Mouse (Mus musculus): ENCODE results near the gene Nme4.
"Not testable (repeated sequence)": the region's sequence is repeated elsewhere in the genome, so short reads cannot be mapped to it uniquely, and the experiment has no call there.

Gene Nme4

DNA sequence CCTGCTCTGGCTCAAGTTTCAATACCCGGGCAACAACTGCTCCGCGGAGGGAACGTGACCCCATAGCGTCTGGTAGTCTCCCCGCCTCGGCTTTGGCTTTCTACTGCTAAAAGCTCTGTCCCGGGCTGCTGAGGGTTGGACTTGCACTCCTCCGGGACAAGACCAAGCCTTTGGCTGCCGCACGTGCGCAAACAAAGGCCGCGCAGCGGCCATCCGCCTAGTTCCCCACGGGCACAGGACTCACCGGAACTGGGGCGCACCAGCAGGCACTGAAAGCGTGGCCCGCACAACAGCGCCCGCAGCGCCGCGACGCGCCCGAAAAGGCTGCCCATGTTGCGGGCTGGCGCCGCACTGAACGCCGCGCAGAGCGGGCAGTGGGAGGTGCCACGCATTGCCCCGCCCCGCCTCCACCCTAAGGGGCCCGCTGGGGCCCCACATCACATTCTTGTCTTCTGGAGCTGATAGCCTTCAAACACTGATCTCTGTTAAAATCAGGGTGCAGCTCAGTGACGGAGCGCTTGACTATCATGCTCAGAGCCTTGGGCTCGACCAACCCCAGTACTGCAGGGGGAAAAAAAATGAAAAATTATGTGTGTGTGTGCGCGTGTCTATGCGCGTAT, at the start of gene Nme4:
Gene Nme4, minus strand, starts transcription at position 482 of the 620 bp plus-strand sequence.
- DNase-seq (ENCODE audit: low spot score) = peak; percentile 50

DNA sequence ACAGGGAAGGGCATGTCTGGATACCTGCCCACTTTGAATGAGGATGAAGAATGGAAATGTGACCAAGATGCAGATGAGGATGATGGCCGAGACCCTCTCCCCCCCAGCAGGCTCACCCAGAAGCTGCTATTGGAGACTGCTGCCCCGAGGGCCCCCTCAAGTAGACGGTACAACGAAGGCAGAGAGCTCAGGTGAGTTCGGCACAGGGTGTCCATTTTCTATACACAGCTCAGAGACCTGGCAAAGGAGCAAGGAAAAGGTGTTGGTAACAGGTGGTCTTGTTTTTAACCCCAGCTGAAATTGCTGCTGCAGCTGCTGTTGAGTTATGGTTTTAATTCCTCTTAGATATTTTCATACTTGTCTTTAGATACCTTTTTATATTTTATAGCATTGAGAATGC, 48.0 kb upstream of the Nme4 start:
- no peak for DNase-seq (ENCODE audit: low spot score)

GRCm38 (mm10) chr17:26142796-26143195, 47.4 kb upstream of the Nme4 start:
- no peak for DNase-seq (ENCODE audit: low spot score)

GRCm38 (mm10) chr17:26138901-26139381, 43.5 kb upstream of the Nme4 start:
- DNase-seq (ENCODE audit: low spot score) = no peak

DNA sequence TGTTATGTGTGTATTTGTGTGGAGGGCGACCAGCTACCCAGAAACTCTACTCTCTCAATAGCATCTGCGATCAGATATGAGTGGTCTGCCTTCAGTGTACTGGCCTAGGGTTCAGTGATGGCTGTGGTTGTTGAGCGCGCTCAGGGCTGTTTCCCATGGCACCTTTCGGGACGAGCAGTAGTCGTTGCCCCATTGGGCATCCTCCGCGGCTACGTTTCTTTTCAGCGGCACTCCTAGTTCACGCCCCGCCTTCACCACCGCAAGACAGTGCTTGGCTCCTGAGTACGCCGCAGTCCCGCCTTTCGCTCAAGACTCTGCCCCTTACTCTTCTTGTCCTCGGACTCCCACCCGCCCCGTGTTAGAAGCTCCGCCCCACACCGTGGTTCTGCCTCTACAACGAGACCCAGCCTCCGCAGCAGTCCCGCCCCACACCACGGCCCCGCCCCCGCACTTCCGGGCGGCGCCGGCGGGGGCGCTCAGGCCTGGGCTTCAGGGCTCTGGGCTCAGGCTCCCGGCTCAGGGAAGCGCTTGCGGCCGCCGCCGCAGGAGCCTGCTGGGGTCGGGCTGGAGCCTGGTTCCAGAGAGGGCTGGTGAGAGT, 42.9 kb upstream of the Nme4 start, which contains the start of gene Axin1:
Gene Axin1, plus strand, starts transcription at position 450 of the 598 bp plus-strand sequence.
- peak; percentile 94 for DNase-seq (ENCODE audit: low spot score)

DNA sequence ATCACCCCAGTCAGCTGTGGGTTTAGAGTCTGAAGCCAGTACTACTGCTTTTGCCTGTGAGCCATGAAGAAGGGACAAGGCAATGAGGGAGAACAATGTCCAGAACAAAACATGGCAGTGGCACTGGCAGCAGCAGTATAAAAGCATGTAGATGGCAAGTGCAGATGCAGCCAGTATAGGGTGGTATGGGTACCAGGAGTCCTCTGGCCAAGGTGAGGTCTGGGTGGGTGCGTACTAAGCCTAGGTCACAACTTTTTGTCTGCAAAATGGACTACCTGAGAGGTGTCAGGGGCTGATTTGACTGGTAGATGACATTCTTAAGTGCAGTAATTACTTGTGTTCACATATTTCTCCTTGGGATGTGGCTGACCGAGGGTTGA, 42.3 kb upstream of the Nme4 start:
- no peak for DNase-seq (ENCODE audit: low spot score)

GRCm38 (mm10) chr17:26137106-26137750, 41.8 kb upstream of the Nme4 start:
- DNase-seq (ENCODE audit: low spot score) = no peak

DNA sequence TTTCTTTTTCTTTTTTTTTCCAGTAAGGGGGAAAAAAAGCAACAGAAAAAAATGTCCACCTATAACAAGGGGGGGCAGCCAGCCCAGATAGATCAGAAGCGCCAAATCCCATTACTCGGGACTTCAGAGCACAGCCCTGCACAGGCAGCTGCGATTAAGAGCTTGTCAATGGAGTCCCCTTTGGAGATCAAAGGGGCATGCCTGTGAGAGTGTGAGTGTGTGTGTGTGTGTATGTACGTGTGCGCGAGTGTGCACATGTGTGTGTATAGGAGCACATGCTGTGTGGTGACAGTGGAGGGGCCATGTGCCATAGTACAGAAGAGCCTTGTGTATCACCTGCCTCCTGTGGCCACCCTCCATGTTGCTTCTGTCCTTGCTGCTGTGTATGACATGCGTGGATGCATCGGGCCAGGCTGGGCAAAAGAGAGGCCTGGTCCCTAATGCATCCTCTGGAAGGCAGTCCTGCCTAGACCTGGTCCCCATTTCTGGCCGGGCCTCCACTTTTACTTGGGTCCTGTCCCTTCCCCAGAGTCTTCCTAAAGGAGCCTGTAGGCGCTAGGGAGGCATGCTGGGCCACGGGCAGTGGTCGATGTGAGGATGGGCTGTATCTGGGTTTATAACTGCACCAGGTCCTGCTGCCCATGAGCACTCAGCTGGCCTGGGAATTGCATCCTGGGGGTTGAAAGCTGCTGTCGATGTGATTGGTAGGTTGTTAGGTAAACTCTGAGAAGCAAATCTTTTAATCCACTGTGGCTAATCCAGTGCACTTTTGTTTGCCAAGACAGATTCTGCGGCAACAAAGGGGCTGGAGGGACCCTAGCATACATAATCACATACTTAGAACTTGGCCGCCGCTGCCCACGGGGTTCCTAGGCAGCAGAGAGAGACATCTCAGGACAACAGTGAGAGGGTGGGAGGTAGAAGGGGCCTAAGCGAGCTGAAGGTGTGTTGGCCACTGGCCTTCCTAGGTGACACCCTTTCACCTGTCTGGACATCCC, 36.8 kb upstream of the Nme4 start:
- DNase-seq (ENCODE audit: low spot score) = no peak

- DNase-seq (ENCODE audit: low spot score) = no peak
These were observed 35.8 kb upstream of the Nme4 start for GRCm38 (mm10) chr17:26131062-26131732.

DNA sequence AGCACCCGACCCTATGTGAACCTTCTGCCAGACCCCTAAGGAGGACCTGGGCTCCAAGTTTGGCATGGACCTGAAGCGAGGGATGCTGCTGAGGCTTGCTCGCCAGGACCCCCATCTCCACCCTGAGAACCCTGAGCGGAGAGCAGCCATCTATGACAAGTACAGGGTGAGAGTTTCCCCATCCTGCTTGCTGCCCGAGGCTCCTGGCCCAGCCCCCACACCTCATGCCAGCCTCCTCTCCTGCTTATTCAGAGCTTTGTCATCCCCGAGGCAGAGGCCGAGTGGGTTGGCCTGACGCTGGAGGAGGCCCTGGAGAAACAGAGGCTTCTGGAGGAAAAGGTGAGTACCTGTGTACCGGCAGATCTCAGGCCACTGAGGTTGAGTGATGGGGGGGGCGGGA, 29.8 kb upstream of the Nme4 start:
- DNase-seq (ENCODE audit: low spot score) = no peak

DNA sequence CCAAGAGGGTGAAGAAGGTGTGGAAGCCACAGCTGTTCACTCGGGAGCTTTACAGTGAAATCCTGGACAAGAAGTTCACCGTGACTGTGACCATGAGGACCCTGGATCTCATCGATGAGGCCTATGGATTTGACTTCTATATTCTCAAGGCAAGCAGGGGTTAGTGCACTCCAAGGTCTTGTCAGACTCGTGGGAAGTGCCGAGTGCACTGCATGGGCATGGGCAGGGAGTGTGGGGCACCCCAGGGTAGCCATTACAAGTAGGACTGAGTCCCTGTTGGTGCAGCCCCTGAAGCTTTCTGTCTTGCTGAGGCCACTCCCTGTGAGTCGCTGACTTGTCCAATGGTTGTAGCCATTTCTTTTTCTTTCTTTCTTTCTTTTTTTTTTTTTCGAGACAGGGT, 29.2 kb upstream of the Nme4 start:
- no peak for DNase-seq (ENCODE audit: low spot score)

- DNase-seq (ENCODE audit: low spot score) = peak; percentile 75
These were observed 27.9 kb upstream of the Nme4 start, which contains the start of gene Mrpl28 for GRCm38 (mm10) chr17:26123267-26123684. TSS of gene Mrpl28 (plus strand) at chr17:26123500.

DNA sequence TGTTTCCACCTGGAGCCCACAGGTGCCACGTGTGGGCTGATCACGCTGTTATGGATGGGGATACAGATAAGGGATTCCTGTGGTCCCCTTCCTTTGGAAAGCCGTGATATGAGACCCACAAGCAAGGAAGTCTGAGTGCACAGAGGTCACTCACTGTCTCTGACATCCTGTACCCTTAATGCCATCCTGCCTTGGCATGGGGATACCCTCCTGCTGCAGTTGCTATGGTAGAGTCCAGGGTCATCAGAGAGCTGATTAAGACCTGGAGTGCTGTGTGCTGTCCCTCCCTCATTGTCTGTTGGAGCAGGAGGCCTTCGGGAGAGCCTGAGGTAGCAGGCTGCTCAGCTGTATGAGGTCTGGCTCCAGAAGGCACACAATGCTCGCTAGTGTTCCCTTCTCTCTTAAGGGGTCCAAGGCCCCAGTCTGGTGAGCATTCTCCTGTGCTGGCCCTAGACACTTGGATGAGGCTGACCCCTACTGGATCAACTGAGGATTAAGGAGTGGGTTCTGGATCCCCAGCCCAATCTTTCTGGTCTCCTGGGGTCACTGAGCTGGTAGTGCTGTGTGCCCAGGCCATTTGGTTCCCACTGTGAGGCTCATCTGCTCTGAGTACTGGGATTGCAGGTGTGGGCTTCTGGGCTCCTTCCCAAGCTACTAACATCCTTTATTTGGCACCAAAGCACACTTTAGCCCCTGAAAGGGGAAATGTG, 27.2 kb upstream of the Nme4 start:
- no peak for DNase-seq (ENCODE audit: low spot score)

- no peak for DNase-seq (ENCODE audit: low spot score)
These were observed 24.6 kb upstream of the Nme4 start for GRCm38 (mm10) chr17:26119766-26120710.

DNA sequence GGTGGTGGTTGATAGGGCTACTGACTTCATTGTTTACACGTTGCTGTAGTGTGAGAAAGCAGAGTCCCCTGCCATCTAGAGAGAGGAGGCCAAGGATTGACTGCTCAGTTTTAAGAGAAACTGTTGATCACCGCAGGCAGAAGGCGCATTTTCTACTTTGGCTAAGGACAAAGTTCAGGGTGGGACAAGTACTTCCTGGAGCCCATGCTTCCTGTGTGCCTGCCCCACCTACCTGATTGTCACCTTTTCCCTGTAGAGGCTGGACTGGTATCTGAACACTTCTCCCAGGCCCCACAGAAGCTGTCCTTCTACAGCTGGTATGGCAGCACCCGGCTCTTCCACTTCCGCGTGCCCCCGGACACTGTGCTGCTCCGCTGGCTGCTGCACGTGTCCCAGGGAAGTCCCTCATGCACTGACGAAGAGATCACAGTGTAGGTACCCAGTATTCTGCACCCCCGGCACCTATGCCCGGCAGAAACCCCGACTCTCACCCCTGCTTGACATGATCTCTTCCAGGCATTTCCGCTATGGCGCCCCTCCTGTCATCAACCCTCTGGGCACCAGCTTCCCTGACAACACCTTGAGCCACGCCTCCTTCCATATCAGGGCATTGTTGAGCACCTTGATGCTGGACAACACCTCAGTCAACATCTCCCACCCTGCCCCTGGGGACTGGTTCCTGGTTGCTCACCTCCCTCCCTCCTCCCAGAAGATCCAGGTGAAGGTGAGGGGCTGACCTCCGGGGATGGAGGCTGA, 21.3 kb upstream of the Nme4 start:
- DNase-seq (ENCODE audit: low spot score) = no peak

DNA sequence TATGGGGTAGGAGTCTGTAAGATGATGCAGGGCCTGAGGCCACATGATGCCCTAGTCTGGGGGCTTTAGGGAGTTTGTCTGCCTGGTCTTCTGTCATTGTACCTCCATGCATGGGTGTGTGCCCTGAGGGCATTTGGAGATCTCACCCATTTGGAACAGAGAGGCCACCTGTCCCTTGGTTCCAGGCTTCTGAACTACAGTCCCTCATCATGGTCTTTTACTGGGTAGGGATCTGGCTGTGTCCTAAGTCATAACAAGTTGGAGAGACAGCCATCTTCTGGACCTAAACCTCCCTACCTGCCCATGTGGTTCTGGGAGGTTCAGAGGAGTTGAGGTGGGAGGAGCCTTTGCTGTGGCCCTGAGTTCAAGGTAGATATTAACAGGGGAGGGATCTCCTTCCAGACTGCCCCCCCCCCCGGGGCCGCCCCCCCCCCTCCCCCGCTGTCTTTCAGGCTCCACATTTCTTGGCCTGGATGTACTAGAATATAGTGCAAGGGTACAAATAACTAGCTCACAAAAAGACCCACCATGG, 20.6 kb upstream of the Nme4 start:
- DNase-seq (ENCODE audit: low spot score) = no peak

DNA sequence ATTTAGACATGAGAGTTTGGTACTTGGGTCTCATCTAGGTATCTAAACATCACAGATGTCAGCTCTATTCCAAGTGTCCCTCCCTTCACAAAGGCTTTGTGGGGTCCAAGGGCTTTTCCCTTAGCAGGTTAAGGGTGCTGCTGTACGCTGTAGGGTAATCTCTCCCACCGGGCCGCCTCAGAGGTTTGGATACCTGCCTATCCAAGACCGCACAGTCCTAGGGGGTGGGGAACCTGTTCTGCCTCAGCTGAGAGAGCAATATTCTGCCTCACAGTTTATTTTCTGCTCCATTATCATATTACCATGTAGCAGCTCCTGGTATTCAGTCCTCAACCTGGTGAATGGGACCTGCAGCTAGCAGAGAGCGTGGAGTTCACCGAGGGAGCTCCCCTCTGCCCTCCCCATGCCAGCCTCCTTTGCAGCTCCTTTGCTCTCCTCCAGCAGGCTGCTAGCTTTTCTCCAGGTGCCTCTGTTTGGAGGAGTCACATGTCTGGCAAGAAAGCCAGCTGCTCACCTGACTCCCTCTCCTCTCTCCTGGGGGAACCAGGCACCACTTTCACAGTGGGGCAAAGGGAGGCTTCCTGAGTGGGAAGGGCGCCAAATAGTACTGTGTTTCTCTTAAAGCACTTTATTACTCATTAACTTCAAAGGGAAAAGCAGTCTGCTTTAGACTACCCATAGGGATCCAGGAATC, 19.9 kb upstream of the Nme4 start:
- no peak for DNase-seq (ENCODE audit: low spot score)

GRCm38 (mm10) chr17:26114461-26114860, 19.1 kb upstream of the Nme4 start:
- not testable (repeated sequence) for DNase-seq (ENCODE audit: low spot score)

Data from spleen, adult 12 weeks (tissue).